Mouse (Mus musculus) kidney, adult 2 months (tissue): ENCODE measurements at regions not wholly inside any gene's neighbourhood (a gene's known extent, or its start where the extent isn't known, plus 50 kb on each side); places are given as distances from the start of the nearest gene placed in this dataset.

ENCODE experiments used
- DNase-seq: peaks from one replicate; pipeline ENCODE4 v3.0.0; 2021
- H3K27ac ChIP-seq: fragments of 200-500 bp; 2 replicates; pipeline ENCODE4 v1.5.1; 2012; ENCODE audit warnings: low read depth, low read length, control low read depth, inconsistent platforms; ENCODE audit not compliant: insufficient read depth
- H3K27me3 ChIP-seq: fragments of 200-500 bp; replicated peaks from 2 replicates; pipeline ENCODE4 v1.6.1; 2012; ENCODE audit warnings: mild to moderate bottlenecking, moderate library complexity, low read length, inconsistent platforms; ENCODE audit not compliant: control insufficient read depth, insufficient read depth
- H3K36me3 ChIP-seq: fragments of 200-500 bp; 2 replicates; pipeline ENCODE4 v1.6.1; 2012; ENCODE audit warnings: mild to moderate bottlenecking, moderate library complexity, low read length, inconsistent platforms; ENCODE audit not compliant: control insufficient read depth, insufficient read depth
- H3K4me1 ChIP-seq: fragments of 200-500 bp; 2 replicates; pipeline ENCODE4 v1.6.1; 2011; ENCODE audit warnings: low read length; ENCODE audit not compliant: control insufficient read depth, insufficient read depth
- H3K4me3 ChIP-seq: fragments of 200-500 bp; 2 replicates; pipeline ENCODE4 v1.5.1; 2011; ENCODE audit warnings: mild to moderate bottlenecking, low read depth, low read length, control low read depth; ENCODE audit not compliant: insufficient read depth
- CTCF ChIP-seq: fragments of 200-500 bp; conservative IDR thresholded peaks from 2 replicates; pipeline ENCODE4 v1.5.1; 2011; ENCODE audit warnings: low read depth, mild to moderate bottlenecking, control low read depth, low read length, moderate library complexity, mixed read lengths; ENCODE audit not compliant: insufficient read depth, insufficient read length
- POLR2A ChIP-seq: fragments of 200-500 bp; IDR thresholded peaks from one replicate; pipeline ENCODE4 v1.6.1; 2011; ENCODE audit warnings: low read depth, low read length, control low read depth
- WGBS: fragments of 180-500 bp; shearing (Covaris S2); methylation state at CpG from one replicate; pipeline ENCODE4 v1.1.7; 2018; 5-methylcytosine and 5-hydroxymethylcytosine counted together

DNA sequence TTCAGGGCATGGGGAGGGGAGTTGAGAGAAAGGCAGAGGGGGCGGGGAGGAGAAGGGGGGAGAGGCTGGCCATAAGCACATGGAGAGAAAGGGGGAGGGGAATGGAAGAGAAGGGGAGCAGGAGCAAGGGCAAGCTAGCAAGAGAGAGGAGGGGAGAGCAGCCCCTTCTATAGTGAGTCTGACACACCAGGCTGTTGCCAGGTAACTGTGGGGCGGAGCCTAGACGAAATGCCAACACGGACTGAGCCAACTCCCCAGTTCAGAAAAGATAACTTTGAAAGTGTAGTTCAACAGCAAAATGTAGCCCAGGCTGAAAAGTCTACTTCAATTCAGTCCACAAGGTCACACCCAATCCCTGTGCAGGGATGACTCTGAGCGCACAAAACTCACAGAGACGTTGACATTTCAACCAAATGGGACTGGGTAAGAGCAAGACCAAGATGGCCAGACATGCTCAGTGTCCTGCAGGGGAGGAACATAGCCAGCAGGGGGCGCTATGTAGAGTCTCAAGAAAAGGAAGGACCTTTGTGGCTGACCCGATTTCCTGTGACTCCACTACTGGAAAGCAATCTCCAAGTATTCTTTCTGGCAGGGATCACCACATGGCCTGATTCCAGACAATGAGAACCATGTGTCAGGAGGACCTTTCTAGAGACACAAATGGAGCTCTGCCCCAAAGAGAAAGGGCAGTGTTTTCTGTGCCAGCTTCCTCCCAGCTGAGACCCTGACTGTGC is 140.7 kb upstream of the Slc35f3 start:
- Histone ChIP-seq H3K4me3 (no peak overlapping the region), H3K27ac (no peak overlapping the region), H3K4me1 (0 out of 2 replicates have a peak, but pooled peaks cover 3% of the 10 kb centered on the region), H3K36me3 (no peaks in the 10 kb centered on the region), H3K27me3 (no peaks in the 10 kb centered on the region)
- DNase-seq, result peak; percentile 62
- WGBS, result 76% methylated on average over 8 of the region's 8 CpGs
- TF ChIP-seq POLR2A (no peak), CTCF (0 out of 2 replicates have a peak, but pooled peaks have one; percentile 35)

DNA sequence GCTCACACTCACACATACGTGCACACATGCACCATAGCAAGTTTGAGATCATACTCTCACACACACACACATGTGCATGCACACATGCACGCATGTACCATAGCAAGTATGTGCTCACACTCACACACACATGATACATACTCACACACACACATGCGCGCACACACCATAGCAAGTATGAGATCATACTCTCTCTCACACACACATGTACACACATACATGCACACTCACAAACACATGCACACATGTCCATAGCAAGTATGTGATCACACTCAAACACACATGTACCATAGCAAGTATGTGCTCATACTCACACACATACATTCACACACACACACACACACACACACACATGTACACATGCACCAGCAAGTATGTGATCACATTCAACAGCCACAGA is 138.9 kb upstream of the Slc35f3 start:
- DNase-seq, result no peak
- no peak for TF ChIP-seq POLR2A
- no peak for TF ChIP-seq CTCF
- Histone ChIP-seq H3K27me3 (no peaks in the 10 kb centered on the region), H3K4me1 (no peaks in the 10 kb centered on the region), H3K36me3 (no peaks in the 10 kb centered on the region), H3K27ac (no peak overlapping the region), H3K4me3 (no peak overlapping the region)
- WGBS, result 96% methylated on average over 4 of the region's 4 CpGs

DNA sequence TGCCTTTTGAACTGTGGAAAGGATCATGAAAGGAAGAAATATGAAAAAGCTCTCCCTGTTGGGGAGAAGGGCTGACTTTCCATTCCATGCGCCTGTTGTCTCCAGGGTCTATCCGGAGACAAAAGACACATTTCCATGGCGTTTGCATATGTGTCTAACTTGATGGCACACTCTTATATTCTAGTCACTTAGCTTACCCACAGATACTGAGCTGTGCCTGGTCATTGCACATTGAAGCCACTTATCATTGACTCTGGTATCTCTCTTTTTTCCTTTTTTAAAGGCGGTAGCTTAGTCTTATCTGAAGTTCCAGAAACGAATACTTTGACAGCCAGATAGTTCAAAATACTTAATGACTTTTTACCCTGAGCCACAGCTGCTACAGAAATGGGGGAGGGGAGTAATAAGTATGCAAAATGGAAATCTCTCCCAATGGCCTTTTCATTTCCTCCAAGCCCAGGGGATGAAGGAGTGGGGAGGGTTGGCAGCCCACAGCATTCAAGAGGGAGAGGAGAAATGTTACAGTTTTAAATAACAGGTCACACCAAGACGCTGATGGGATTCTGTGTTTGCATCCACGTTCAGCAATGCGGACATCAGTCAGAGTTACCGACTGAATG is 137.9 kb upstream of the Slc35f3 start:
- 63% methylated on average over 9 of the region's 9 CpGs for WGBS
- TF ChIP-seq CTCF, result no peak
- TF ChIP-seq POLR2A, result no peak
- Histone ChIP-seq H3K36me3 (no peaks in the 10 kb centered on the region), H3K4me1 (no peaks in the 10 kb centered on the region), H3K27me3 (no peaks in the 10 kb centered on the region), H3K4me3 (no peak overlapping the region), H3K27ac (no peak overlapping the region)
- DNase-seq, result no peak

DNA sequence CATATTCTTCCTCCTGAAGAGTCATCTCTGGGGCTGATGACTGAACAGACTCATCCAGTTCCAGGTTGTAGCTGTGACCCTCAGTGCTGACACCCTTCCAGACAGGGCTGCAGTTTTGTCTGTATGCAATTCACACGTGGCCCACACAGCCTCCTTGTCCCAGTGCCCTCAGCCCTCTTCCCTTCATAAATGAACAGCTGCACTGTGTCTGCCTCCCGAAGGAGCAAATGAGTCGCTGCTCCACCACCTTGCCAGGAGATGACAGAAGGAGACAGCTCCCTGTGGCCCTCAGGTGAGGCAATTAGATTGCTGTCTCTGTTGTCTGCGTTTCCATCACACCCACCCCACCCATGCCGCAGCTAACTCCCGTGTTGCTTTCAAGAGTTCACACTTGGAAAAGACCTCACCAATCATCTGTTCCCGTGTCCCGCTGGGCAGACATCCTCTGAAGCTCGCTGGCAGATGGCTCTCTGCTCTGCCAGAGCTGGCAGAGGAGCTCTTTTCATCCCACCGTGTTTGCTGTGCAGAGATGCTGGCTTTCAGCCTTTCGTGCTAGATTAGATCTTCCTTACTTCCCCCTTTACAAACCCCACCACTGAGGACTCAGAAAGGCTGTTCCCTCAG is 135.5 kb upstream of the Slc35f3 start:
- DNase-seq, result no peak
- Histone ChIP-seq H3K27ac (no peak overlapping the region), H3K27me3 (no peaks in the 10 kb centered on the region), H3K4me1 (no peaks in the 10 kb centered on the region), H3K36me3 (no peaks in the 10 kb centered on the region), H3K4me3 (no peak overlapping the region)
- TF ChIP-seq POLR2A, result no peak
- no peak for TF ChIP-seq CTCF
- WGBS, result 37% methylated on average over 11 of the region's 11 CpGs

DNA sequence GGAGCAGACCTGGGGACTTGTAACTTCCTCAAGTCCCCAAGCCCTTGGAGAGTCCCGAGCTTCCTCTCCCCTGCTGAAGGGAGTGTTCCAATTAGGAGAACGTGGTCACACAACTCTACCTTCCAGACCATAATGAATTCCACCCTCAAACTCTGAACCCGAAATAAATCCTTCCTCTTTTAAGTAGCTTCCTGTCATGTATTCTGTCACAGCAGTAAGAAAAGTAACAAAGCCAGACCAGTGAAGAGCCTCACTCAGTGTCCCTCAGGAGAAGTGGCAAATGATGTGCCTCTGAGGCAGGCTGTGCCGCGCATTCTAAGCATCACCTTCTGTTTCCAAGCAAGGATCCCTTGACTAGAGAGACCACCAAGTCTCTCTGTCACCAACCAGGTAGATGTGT is 134.4 kb upstream of the Slc35f3 start:
- no peak for DNase-seq
- no peak overlapping the region for H3K27ac ChIP-seq
- no peaks in the 10 kb centered on the region for H3K27me3 ChIP-seq
- H3K36me3 ChIP-seq, result no peaks in the 10 kb centered on the region
- WGBS, result 60% methylated on average over 5 of the region's 5 CpGs
- no peak overlapping the region for H3K4me3 ChIP-seq
- TF ChIP-seq CTCF (no peak), POLR2A (no peak)
- no peaks in the 10 kb centered on the region for H3K4me1 ChIP-seq

DNA sequence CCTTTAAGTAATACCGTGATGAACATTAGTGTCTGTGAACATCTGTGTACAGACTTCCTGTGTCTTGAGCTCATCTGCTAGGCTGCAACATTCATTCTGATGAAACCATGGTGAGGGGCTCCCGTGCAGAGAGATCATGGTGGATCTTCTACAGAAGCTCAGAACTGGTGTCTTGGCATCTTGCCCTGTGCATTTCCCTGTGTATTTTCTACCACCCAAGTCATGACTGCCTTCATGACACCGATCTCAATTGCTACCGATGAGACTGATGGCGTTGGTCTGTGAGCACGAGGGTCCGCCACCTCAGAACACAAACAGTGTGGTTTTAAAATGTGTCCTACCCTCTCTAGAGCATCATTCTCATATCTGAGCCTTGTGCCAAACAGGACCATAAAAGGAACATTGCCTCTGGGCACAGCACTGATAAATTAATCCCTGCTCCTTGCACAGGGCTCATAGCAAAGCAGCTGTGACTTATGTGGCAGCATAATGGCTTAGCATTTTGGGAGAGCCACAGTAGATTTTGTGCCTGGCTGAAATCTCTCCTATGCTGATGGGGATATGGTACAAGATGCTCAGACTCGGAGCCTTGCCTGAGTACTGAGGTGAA is 132.8 kb upstream of the Slc35f3 start:
- TF ChIP-seq CTCF, result no peak
- TF ChIP-seq POLR2A, result no peak
- no peaks in the 10 kb centered on the region for H3K27me3 ChIP-seq
- H3K27ac ChIP-seq, result no peak overlapping the region
- H3K36me3 ChIP-seq, result no peaks in the 10 kb centered on the region
- H3K4me1 ChIP-seq, result no peaks in the 10 kb centered on the region
- DNase-seq, result no peak
- 84% methylated on average over 8 of the region's 8 CpGs for WGBS
- no peak overlapping the region for H3K4me3 ChIP-seq

DNA sequence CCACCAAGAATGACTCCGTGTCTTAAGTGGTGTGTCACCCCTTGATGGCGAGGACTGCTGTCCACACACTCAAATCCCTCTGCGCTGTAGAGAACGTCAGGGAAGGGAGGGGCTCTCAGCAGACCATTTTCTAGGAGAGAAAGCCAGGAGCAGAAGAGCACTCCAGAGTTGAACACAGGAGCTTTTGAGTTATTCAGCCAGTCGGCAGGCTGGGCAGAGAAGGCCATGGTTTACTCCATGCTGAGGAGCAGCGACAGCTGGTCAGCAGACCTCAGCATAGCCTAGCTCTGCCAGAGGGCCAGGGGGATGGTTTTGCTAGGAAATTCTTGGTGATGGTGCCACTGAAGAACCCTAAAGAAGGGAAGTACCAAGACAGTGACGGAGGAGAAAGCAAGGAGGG is 132.0 kb upstream of the Slc35f3 start:
- Histone ChIP-seq H3K27ac (no peak overlapping the region), H3K4me3 (no peak overlapping the region), H3K36me3 (no peaks in the 10 kb centered on the region), H3K4me1 (no peaks in the 10 kb centered on the region), H3K27me3 (no peaks in the 10 kb centered on the region)
- 87% methylated on average over 7 of the region's 7 CpGs for WGBS
- DNase-seq, result no peak
- TF ChIP-seq POLR2A (no peak), CTCF (no peak)
